Mouse (Mus musculus) heart, postnatal 0 days (tissue): ENCODE results near the gene Bcas3. TPM values are rescaled to one million over a fixed set of nuclear protein-coding genes. Genes with fewer than 3 reads are reported as not detected.

Experiments
- ATAC-seq: fragments of 200-750 bp; cut with Nextera tagmentation; 2 replicates; pipeline ENCODE4 v1.8.0; 2017; ENCODE audit warnings: low read depth, moderate number of reproducible peaks, moderate library complexity; ENCODE audit not compliant: insufficient read depth
- DNase-seq: peaks from one replicate; pipeline ENCODE4 v3.0.0-alpha.2; 2016; ENCODE audit warnings: low spot score
- H3K27ac ChIP-seq: fragments of 300-500 bp; sonication (generic); 2 replicates; pipeline ENCODE4 v1.5.1; 2014; ENCODE audit warnings: low read depth, mild to moderate bottlenecking
- H3K27me3 ChIP-seq: fragments of 300-500 bp; sonication (generic); 2 replicates; pipeline ENCODE4 v1.6.1; 2014; ENCODE audit warnings: low read length, mixed read lengths; ENCODE audit not compliant: control insufficient read depth, insufficient read depth
- H3K36me3 ChIP-seq: fragments of 300-500 bp; sonication (generic); replicated peaks from 2 replicates; pipeline ENCODE4 v1.6.1; 2014; ENCODE audit warnings: low read length, mixed read lengths; ENCODE audit not compliant: control insufficient read depth, insufficient read depth
- H3K4me1 ChIP-seq: fragments of 300-500 bp; sonication (generic); 2 replicates; pipeline ENCODE4 v1.6.1; 2014; ENCODE audit warnings: antibody characterized with exemption; ENCODE audit not compliant: control insufficient read depth, insufficient read depth
- H3K4me2 ChIP-seq: fragments of 300-500 bp; sonication (generic); 2 replicates; pipeline ENCODE4 v1.6.1; 2014; ENCODE audit warnings: low read depth, mild to moderate bottlenecking, low read length, moderate library complexity
- H3K4me3 ChIP-seq: fragments of 300-500 bp; sonication (generic); 2 replicates; pipeline ENCODE4 v1.5.1; 2014; ENCODE audit warnings: low read depth, low read length
- H3K9ac ChIP-seq: fragments of 300-500 bp; sonication (generic); replicated peaks from 2 replicates; pipeline ENCODE4 v1.6.1; 2014; ENCODE audit warnings: low read depth, low read length, mixed read lengths
- H3K9me3 ChIP-seq: fragments of 300-500 bp; sonication (generic); replicated peaks from 2 replicates; pipeline ENCODE4 v1.6.1; 2016; ENCODE audit warnings: low read length; ENCODE audit not compliant: control insufficient read depth
- CTCF ChIP-seq: IDR thresholded peaks from 2 replicates; pipeline ENCODE4 v1.5.1; 2016; ENCODE audit warnings: antibody characterized with exemption, control low read depth, low read depth
- EP300 ChIP-seq: IDR thresholded peaks from 2 replicates; pipeline ENCODE4 v1.6.1; 2016; ENCODE audit warnings: antibody characterized with exemption, low read depth
- WGBS: fragments of 180-500 bp; shearing (Covaris S2); extraction: QIAGEN DNeasy Blood & Tissue Kit; methylation state at CpG from one replicate; pipeline ENCODE4 v1.1.7; 2014; 5-methylcytosine and 5-hydroxymethylcytosine counted together
- polyA plus RNA-seq: library from polyadenylated mRNA; unstranded; fragments of >200 nt; fragmentation: Nextera tagmentation; extraction: Ambion mirVana; gene quantifications from 2 replicates; pipeline ENCODE4 v1.2.1, GENCODE M21; 2015
- total RNA-seq: library from RNA; depleted of rRNA; stranded (reverse); fragments of >200 nt; gene quantifications from 2 replicates; pipeline ENCODE4 v1.2.3, GENCODE M21; 2014; ENCODE audit warnings: low replicate concordance

Bcas3 gene
- total and polyA plus RNA-seq, 2 experiments from 2014 or later: 18.5 to 37.4 TPM

DNA sequence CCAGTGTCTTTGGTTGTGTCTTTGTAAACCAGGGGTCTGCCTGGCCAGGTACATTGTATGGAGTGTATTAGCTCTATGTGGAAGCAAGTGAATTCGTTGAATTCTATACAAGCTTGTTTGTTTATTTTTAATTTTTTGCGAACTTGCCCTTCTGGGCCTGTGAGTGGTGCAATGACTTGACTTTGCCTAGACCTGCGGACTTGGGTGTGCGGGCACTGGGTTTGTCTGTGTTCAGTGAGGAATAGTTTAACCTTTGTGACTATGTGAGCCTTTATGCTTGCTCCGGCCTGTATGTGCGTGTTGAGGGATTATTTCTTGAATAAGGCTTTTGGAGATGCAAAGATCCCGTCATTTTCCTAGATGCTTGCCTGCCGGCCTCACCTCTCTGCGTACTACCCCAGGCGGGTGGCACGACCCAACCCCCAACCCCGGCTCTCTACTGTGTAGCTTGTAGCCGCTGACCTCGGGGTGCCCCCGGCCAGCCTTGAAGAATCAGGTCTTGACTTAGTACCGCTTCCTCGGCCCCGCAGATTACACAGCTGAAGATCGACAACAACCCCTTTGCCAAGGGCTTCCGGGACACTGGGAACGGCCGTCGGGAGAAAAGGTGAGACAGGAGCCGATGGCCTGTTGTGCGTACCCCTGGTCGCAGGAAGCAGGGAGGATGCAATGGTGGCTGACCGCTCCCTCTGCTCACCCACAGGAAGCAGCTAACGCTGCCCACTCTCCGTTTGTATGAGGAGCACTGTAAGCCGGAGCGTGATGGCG lies 483.7 kb downstream of the Bcas3 start:
- no peak overlapping the region for H3K27ac ChIP-seq
- H3K4me1 ChIP-seq: peaks cover 8% of the 10 kb centered on the region; the same call in 1 of the 2 replicates
- 0 out of 2 replicates have a peak overlapping the region, but pooled peaks have one; percentile 14 for H3K9ac ChIP-seq
- H3K36me3 ChIP-seq: no peaks in the 10 kb centered on the region
- no peaks in the 10 kb centered on the region for H3K9me3 ChIP-seq
- H3K27me3 ChIP-seq: peaks cover 93% of the 10 kb centered on the region
- DNase-seq (no peak), ATAC-seq (no peak)
- TF ChIP-seq CTCF: no peak
- no peak for TF ChIP-seq EP300
- WGBS: 24% methylated on average over 32 of the region's 32 CpGs
- H3K4me2 ChIP-seq: peak overlapping the region; percentile 60
- peak overlapping the region; percentile 46 for H3K4me3 ChIP-seq

DNA sequence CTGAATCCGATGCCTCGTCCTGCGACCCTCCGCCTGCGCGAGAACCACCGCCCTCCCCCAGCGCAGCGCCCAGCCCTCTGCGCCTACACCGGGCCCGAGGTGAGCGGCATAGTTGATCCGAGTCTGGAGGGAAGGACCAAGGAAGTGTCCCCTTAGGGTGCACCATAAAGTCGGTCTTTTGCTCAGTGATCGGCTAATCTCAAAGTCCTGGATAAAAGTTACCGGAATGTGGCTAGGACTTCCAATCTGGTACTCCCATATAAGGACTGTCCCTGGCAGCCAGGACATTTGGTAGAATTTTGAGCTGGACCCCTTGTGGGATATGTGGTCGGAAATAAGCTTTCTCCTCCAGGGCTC lies 484.3 kb downstream of the Bcas3 start:
- Histone ChIP-seq H3K9ac (0 out of 2 replicates have a peak overlapping the region, but pooled peaks have one; percentile 14), H3K36me3 (no peaks in the 10 kb centered on the region), H3K27me3 (peaks cover 92% of the 10 kb centered on the region), H3K4me3 (peak overlapping the region; percentile 46), H3K4me2 (peak overlapping the region; percentile 60), H3K27ac (no peak overlapping the region), H3K9me3 (no peaks in the 10 kb centered on the region), H3K4me1 (peaks cover 5% of the 10 kb centered on the region; the same call in 1 of the 2 replicates)
- ATAC-seq: no peak
- WGBS: 9% methylated on average over 18 of the region's 18 CpGs
- no peak for DNase-seq
- TF ChIP-seq CTCF (no peak), EP300 (no peak)

DNA sequence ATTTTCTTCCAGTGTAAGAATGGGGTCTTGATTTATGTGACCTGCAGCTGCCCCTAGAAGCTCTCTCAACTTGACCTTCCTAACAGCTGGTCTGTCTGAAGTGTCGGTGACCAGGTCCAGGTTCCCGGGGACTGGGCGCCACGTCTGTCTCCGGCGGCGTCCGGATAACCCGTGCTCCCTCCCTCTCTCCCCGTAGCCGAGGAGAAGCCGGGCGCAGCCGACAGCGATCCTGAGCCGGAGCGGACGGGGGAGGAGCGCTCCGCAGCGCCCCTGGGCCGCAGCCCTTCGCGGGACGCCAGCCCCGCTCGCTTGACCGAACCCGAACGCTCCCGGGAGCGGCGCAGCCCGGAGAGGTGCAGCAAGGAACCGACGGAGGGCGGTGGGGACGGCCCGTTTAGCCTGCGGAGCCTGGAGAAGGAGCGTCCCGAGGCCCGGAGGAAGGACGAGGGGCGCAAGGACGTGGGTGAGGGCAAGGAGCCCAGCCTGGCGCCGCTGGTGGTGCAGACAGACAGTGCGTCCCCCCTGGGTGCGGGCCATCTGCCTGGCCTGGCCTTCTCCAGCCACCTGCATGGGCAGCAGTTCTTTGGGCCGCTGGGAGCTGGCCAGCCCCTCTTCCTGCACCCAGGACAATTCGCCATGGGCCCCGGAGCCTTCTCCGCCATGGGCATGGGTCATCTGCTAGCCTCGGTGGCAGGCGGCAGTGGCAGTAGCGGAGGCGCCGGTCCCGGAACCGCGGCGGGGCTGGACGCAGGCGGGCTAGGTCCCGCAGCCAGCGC lies 484.9 kb downstream of the Bcas3 start:
- TF ChIP-seq EP300 (no peak), CTCF (no peak)
- Histone ChIP-seq H3K4me3 (peak overlapping the region; percentile 46), H3K27ac (no peak overlapping the region), H3K4me1 (peaks cover 9% of the 10 kb centered on the region; the same call in 1 of the 2 replicates), H3K36me3 (no peaks in the 10 kb centered on the region), H3K9me3 (no peaks in the 10 kb centered on the region), H3K27me3 (peaks cover 93% of the 10 kb centered on the region), H3K4me2 (peak overlapping the region; percentile 60), H3K9ac (peak overlapping the region; percentile 14; the same call in 1 of the 2 replicates)
- ATAC-seq (0 out of 2 replicates have a peak, but pooled peaks have one; percentile 7), DNase-seq (no peak)
- 9% methylated on average over 60 of the region's 67 CpGs for whole genome bisulfite sequencing

DNA sequence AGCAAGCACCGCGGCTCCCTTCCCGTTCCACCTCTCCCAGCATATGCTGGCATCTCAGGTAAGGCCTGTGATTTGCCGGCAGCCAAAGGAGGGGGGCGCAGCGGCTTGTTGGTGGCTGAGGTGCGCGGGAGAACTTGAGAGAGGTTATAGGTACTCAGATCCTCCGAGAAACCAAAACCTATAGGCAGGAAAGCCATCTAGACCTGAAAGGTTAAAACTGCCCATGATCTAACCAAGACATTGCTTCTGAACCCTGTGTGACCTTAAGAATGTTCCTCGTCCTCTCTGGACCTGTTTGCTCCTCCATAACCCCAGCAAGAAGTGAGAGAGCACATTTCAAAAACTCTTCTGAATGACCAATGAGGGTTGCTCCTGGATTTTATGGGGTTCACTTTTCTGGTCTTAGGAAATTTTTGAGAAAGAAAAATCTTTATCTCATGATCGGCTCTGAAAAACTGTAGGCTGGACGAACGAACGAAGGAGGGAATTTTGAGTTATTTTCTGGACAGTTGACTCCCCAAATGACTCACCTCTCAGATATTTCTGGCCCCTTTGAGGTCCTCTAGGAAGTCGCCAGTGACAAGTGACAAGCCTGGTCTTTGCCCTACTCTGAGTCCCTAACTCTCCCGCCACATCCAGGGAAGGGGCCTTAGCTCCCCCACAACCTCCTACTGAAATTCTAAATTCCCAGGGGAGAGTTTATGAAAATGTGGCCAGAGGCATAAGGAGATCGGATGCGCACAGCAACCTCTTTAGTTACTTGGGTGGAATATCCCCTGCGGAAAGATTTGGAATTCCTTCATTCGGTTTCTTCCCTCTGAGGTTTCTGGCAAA lies 485.7 kb downstream of the Bcas3 start:
- ATAC-seq: no peak
- H3K36me3 ChIP-seq: no peaks in the 10 kb centered on the region
- WGBS: 34% methylated on average over 20 of the region's 20 CpGs
- H3K9me3 ChIP-seq: no peaks in the 10 kb centered on the region
- peak overlapping the region; percentile 46 for H3K4me3 ChIP-seq
- H3K9ac ChIP-seq: peak overlapping the region; percentile 14; the same call in 1 of the 2 replicates
- DNase-seq: no peak
- TF ChIP-seq CTCF (no peak), EP300 (no peak)
- H3K27me3 ChIP-seq: peaks cover 91% of the 10 kb centered on the region
- H3K4me2 ChIP-seq: peak overlapping the region; percentile 60
- peaks cover 12% of the 10 kb centered on the region; the same call in 1 of the 2 replicates for H3K4me1 ChIP-seq
- no peak overlapping the region for H3K27ac ChIP-seq
